Mouse (Mus musculus): Measurements from ENCODE around the gene Psg22.
"Not testable (repeated sequence)": the region's sequence is repeated elsewhere in the genome, so short reads cannot be mapped to it uniquely, and the experiment has no call there.

Gene Psg22

DNA sequence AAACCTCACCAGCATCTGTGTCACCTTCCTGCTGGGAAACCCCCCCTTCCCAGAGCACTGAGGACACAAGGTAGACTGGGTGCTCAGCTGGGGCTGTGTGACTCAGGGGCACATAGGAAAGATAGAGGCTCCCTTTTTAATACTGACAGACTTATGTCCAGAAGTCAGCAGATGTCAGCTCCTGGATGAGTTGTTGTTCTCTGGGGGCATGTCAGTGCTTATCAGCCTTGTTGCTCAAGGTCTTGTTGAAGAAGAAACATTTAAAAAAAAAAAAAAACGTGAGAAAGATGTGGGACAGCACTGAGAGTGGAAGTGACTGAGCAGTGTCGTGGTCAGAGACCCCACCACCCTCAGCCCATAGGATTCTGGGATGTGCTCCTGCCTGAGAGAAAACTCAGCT is at the start of gene Psg22:
Gene Psg22 (plus strand): TSS at position 301 of the 400 bp plus-strand sequence.
- no peak for DNase-seq (ENCODE audit: low read depth, low spot score)

DNA sequence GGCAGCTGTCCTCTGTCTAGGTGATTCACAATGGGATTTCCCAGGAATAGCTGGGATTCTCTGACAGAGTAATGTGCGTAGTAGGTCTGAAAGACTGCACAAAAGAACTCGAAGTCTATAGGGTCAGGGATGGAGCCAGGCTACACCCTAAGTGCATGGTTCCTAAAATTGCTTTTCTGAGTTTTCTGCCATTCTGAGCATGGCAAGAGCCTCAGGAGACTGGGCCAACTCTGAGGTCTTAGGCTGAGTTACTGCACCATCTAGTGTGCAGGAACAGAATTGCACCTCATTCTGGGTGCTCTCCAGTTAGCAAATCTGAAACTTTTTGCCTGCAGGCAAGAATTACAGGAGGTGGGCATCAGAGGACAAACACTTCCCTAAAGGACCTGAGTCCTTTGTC is 38.1 kb upstream of the Psg22 start:
- peak; percentile 25 for DNase-seq (ENCODE audit: low read depth, low spot score)

DNA sequence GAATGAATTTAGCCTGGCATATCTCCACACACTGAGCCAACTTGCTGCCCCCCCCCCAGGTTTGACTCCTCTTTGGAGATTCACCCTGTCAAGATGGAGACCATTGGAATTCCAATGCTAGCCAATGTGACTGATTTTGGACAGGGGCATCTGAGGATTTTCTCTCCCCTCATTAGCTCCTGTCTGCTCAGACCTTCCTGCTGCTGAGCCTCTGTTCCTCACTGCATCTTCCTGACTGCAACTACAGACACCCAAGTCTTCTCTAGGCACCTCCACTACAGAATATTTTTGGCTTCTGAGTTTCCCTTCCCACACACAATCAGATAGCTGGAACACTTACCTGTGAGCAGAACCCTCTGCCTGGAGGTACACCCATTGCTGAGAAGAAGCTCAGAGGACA is 32.3 kb upstream of the Psg22 start:
- no peak for DNase-seq (ENCODE audit: low read depth, low spot score)

DNA sequence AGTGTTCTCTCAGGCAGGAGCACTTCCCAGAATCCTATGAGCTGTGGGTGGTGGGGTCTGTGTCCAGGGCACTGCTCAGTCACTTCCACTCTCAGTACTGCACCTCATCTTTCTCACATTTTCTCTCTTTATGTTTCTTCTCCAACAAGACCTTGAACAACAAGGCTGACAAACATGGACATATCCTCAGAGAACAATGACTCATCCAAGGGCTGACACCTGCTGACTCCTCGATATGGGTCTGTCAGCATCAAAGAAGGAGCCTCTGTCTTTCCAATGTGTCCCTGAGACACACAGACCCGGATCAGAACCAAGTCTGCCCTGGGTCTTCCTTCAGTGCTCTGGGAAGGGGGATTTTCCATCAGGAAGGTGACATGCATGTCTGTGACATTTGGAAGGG is 31.8 kb upstream of the Psg22 start, which contains the start of gene Psg20:
Gene Psg20 (minus strand): TSS at position 101 of the 400 bp plus-strand sequence.
- no peak for DNase-seq (ENCODE audit: low read depth, low spot score)

DNA sequence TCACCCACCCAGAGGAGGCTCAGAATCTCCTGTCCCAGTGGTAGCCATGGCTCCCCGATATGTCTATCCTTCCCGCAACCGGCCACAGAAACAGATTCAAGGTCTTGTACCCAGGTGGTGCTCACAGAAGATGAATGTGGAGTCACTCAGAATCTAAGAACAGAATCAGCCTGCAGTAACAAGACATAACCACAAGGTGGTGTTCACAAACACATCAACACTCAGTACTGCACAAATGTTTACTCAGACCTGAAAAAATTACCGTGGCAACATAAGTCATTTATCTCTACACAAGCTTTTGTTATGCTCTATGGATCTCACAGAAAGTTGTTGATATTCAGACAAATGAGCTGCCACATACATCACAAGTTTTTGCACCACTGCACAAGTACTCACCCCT is 7.6 kb upstream of the Psg22 start:
- DNase-seq (ENCODE audit: low read depth, low spot score) = not testable (repeated sequence)

DNA sequence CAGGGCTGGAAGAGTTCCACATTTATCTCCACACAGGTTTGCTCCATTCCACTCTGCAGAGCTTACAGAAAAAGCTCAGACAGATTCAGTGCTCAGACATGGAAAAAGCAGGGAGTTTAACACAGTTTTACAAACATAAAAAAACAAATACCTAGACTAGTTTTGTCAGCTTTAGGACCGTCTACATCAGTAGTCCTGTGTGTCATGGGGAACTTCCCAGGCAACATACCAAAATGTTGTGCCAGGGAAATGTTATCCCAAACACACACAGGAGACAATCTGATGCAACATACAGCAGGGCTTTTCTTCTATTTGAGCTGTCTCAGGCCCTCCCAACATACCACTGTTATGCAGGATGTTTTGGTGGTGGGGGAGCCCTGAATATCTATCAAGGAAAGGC is 7.0 kb upstream of the Psg22 start:
- DNase-seq (ENCODE audit: low read depth, low spot score) = no peak

DNA sequence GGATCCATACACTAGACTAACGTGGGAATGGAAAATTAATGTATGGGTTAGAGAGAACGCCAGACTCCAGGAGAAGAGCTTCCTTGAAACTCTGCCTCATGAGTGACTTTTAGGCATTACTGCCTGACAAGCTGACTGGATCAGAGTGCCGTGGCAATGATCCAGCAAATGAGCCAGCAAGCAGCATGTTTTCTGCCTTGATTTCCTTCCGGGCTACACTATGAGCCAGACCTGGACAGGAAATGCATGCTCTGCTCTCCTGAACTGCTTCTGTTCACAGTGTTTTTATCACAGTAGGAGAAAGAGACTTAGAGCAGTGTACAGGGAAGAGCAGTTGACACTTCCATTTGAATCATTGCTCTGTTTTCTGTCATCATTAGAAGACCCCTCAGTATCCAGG is 2.3 kb upstream of the Psg22 start:
- no peak for DNase-seq (ENCODE audit: low read depth, low spot score)

DNA sequence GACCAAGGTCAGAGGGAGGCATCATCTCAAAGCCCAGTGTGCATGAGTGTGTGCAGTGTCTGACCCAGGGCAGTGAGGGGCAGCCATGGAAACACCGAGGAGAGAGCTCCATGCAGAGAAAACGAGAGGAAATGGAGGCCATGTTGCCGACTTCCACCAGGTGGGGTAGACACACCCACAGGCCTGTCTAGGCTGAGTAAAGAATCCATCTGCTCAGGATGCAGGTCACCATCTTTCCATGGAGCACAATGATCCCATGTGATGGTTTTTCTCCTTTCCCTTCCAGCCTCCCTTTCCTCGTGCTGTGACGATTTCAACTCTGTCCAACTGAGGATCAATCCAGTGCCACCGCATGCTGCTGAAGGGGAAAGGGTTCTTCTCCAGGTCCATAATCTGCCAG is 6.1 kb downstream of the Psg22 start:
- DNase-seq (ENCODE audit: low read depth, low spot score) = no peak

DNA sequence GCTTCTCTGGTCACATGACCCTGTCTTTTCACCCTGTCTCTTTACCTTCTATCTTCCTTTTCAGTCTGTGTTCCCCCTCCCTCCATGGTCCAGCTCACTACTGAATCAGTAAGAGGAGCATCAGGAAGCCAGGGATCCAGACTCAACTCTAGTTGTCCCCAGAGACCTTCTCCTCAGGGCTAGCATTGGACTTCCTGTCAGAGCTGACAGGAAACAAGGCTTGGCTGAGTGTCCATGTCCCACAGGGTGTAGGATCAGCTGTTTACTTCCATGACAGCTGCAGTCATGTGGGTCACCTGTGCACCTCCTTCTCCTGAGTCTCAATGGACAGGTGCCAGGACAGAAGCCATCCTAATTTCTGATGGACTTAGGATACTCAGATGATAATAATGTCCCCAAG is 8.0 kb downstream of the Psg22 start:
- not testable (repeated sequence) for DNase-seq (ENCODE audit: low read depth, low spot score)

DNA sequence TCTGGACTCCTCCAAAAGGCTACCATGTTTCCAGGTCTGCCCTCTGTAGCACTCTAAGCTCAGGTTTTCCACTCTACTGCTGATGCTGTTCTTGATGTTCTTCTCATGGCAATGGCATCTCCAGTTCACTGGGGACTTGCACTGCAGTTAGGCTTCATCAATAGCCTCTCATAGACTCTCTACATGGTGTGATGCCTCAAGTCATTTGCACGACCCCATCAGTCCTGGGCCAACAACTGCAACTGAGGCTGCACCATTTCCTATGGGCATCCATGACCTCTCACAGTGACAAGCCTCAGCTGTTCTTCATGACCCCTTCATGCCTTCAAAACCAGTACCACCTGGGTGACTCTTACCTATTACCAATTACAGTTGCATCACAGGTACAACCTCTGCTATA is 10.5 kb downstream of the Psg22 start:
- DNase-seq (ENCODE audit: low read depth, low spot score) = no peak

DNA sequence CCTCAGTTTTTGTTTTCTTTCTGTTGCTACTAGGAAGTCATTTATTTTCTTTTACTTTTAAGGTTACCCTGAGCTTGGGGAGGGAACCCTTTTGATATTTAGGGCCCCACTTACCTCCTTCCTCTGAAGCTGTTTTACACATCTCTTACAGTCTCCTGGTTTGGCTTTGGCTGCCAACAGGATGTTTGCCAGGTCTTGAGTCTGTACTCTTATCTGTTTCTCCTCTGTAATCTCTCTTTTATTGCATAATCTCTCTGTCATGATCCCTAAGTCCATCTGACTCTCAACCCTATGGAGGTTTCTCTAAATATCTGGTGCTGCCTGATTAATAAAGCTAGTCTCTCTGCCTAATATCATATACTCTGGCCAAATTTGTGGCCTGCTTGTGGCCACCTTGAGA is 15.2 kb downstream of the Psg22 start:
- no peak for DNase-seq (ENCODE audit: low read depth, low spot score)

DNA sequence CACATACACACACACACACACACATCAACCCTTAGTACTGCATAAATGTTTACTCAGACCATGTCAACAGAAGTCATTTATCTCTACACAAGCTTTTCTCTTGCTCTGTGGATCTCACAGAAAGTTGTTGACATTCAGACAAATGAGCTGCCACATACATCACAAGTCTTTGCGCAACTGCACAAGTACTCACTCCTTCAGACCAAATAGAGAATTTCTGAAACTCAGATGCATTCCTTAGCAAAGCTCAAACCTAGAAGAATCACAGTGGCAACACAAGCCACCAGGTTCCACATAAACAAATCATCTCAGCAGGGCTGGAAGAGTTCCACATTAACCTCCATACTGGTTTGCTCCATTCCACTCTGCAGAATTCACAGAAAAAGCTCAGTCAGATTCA is 16.6 kb downstream of the Psg22 start:
- DNase-seq (ENCODE audit: low read depth, low spot score) = no peak

DNA sequence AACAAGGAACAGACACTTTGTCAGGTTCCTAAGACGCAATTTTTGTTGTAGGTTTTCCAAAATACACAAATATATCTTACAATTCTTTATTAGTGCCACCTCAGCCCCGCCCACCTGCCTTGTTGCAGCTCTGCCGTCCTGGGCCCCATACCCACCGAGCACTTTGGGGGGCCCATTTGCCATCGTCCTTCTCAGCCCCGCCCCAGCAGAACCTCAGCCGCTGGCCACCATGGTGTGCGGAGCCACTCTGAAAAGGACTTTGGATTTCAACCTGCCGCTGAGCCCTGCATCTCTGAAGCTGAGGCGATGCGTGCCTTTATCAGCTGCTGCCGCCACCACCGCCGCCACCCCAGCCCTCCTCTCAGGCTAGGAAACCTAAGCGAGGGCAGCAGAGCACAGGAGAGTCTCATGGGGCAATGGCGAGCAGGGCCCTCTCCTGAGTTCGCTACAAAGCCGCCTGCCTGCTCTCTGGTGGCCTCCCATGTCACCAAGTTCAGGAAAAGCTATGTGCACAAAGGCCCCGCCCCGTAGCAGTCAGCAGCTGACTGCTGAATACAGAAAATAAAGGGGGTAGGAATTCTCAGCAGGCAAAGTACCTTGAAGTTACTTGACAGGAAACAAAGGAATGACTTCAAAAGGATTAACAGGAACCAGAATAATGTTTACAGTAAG is 28.4 kb downstream of the Psg22 start:
- no peak for DNase-seq (ENCODE audit: low read depth, low spot score)

DNA sequence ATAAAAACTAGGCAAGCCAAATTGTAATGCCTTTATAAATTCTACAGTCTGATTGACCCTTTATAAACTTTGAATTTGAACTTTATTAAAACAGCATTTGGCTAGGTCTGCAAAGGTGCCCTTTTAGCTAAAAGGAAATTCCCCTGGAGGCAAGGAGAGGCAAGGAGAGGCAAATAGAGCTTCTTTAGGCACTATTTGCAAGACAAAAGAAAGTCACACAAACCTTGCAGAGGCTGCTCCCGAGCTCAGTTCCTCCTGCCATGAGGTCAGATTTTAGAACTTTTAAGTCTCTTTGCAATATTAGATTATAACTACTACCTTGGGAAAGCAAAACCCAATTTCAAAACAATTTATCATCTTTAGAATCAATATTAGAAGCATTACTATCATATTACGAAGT is 29.5 kb downstream of the Psg22 start:
- DNase-seq (ENCODE audit: low read depth, low spot score) = not testable (repeated sequence)

DNA sequence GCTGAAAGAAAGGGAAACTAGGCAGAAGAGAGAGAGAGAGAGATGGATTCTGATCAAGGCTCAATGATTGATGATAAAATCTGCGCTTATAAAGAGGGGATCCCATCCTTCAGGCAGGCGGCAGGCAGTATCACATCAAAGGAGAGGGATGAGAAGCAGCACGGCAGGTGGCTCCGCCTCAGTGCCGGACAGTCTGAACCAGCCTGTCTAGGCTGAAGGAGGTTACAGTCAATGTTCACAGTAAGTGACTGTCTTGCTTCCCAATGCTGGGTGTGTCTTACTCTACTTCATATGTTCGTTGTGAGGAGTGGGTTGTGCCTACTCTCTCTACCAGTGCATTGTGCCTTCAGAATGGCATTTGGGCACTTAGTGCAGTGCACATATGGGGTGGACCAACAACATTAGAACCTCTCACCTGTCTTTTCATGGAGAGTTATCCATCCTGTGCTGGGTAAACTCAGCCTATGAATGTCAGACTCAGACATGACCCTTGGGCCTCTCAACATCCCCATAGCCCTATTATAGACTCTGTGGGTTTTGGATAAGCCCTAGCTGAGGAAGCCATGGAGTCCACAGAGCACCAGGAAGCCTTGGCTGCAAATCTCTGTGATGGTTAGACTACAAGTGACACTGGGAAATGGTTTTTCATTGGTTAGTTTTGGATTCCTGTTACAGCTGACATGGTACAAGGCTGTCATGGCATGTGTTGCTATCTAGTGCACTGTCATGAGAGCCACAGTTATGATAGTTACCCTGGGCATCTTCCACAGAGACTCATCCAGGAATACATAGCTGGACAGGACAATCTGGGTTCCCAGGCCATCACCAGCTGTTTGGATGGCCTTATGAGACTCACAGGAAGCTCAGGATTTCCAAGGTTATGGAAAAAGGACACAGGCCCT is 31.4 kb downstream of the Psg22 start:
- no peak for DNase-seq (ENCODE audit: low read depth, low spot score)

DNA sequence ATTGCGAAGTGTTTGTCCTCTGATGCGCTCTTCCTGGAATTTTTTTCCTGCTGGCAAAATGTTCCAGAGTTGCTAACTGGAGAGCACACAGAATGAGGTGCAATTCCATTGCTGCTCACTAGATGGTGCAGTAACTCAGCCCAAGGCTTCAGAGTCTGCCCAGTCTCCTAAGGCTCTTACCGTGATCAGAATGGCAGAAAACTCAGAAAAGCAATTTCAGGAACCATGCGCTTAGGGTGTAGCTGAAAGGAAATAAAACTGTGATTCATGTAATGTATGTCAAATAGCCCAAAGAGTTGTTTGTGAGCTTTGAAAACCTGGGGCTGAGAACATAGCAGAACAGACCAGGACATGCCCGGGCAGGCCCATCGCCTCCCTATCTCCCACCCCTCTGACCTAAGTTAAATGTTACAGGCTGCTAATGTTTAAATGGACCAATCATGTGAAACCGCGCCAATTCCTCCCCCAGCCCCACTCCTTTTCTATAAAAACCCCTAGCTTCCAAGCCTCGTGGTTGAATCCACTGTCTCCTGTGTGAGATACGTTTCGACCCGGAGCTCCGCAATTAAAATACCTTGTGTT is 32.1 kb downstream of the Psg22 start:
- DNase-seq (ENCODE audit: low read depth, low spot score) = peak; percentile 40

DNA sequence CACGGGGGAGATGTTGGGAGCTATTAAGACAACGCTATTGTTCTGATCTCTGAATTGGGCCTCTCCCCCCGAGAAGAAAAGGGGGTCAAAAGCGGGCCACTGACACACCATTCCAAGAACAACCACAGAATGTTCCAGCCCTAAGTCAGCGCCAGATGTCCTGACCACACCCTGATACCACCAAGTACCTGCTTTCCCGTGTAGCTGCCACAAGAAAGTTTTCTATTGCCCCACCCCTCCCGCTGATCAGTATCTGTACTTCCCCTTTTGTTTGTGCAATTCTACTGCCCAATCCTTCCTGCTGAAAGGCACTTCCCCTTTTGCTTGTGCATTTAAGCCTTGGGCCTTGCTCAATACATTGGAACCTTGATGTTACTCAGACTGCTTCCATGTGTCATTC is 42.3 kb downstream of the Psg22 start:
- not testable (repeated sequence) for DNase-seq (ENCODE audit: low read depth, low spot score)

DNA sequence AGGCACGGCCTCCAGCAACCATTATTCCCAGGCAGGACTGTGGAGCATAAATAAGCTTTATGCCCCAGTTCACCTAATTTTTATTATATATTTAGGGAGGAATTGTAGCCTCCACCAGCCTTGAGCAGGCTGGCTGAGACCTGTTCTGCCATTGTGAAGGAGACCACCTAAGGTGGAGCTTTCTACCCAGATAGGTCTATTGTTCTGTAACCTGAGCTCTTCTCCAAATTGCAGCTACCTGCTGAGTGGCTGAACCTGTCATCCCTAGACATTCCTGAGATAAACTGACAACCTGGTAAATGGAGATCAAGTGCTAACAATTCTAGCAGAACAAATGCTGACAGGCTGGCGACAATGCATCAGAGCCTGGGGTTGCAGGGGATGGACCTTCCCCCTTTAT is 45.0 kb downstream of the Psg22 start:
- not testable (repeated sequence) for DNase-seq (ENCODE audit: low read depth, low spot score)
